Mouse (Mus musculus) myocyte (in vitro differentiated cells): ENCODE results near the gene Zfp277. TPM values are rescaled to one million over a fixed set of nuclear protein-coding genes. Genes with fewer than 3 reads are reported as not detected.

Source experiments
- H3K27me3 ChIP-seq: one replicate; pipeline ENCODE4 v1.6.1; 2011; ENCODE audit not compliant: control insufficient read depth, insufficient read depth, insufficient read length
- H3K36me3 ChIP-seq: one replicate; pipeline ENCODE4 v1.6.1; 2011; ENCODE audit not compliant: control insufficient read depth, insufficient read depth
- H3K4me2 ChIP-seq: one replicate; pipeline ENCODE4 v1.6.1; 2011; ENCODE audit warnings: low read depth, control low read depth
- H3K4me3 ChIP-seq: one replicate; pipeline ENCODE4 v1.5.1; 2011; ENCODE audit warnings: mild to moderate bottlenecking, control low read depth, moderate library complexity
- H3K79me2 ChIP-seq: one replicate; pipeline ENCODE4 v1.6.1; 2011; ENCODE audit not compliant: control insufficient read depth, insufficient read depth
- H3ac ChIP-seq: one replicate; pipeline ENCODE4 v1.6.1; 2011; ENCODE audit not compliant: control insufficient read depth, insufficient read length
- CEBPB ChIP-seq: IDR thresholded peaks from 2 replicates; pipeline ENCODE4 v1.6.1; 2011; ENCODE audit warnings: mild to moderate bottlenecking, moderate library complexity; ENCODE audit not compliant: poor library complexity, insufficient read depth, severe bottlenecking
- E2F4 ChIP-seq: IDR thresholded peaks from one replicate; pipeline ENCODE4 v1.6.1; 2011; ENCODE audit warnings: mild to moderate bottlenecking, control low read depth, moderate library complexity; ENCODE audit not compliant: insufficient read depth
- MAX ChIP-seq: IDR thresholded peaks from one replicate; pipeline ENCODE4 v1.6.1; 2011; ENCODE audit warnings: low read depth, mild to moderate bottlenecking, control low read depth
- MYOD1 ChIP-seq, 3 experiments: IDR thresholded peaks; one replicate each; pipeline ENCODE4 v1.6.1; 2011; ENCODE audit warnings: control low read depth in 2 of 3, low read depth in 2 of 3, mild to moderate bottlenecking in 2 of 3, moderate library complexity in 1 of 3; ENCODE audit not compliant: insufficient read length in 2 of 3, control insufficient read depth in 1 of 3
- MYOG ChIP-seq, 3 experiments: IDR thresholded peaks; one replicate each; pipeline ENCODE4 v1.6.1; 2011; ENCODE audit warnings: control low read depth in 2 of 3, low read depth in 2 of 3, mild to moderate bottlenecking in 2 of 3; ENCODE audit not compliant: insufficient read length in 2 of 3, control insufficient read depth in 1 of 3, insufficient read depth in 1 of 3
- POLR2A ChIP-seq: IDR thresholded peaks from one replicate; pipeline ENCODE4 v1.6.1; 2011; ENCODE audit warnings: low read depth, mild to moderate bottlenecking, control low read depth, moderate library complexity; ENCODE audit not compliant: insufficient read length
- POLR2AphosphoS2 ChIP-seq: IDR thresholded peaks from one replicate; pipeline ENCODE4 v1.6.1; 2011; ENCODE audit warnings: low read depth, control low read depth; ENCODE audit not compliant: insufficient read length
- REST ChIP-seq: IDR thresholded peaks from one replicate; pipeline ENCODE4 v1.6.1; 2011; ENCODE audit warnings: mild to moderate bottlenecking, control low read depth, moderate library complexity; ENCODE audit not compliant: insufficient read depth, insufficient read length
- SRF ChIP-seq: IDR thresholded peaks from one replicate; pipeline ENCODE4 v1.6.1; 2011; ENCODE audit warnings: low read depth; ENCODE audit not compliant: control insufficient read depth, insufficient read length
- TCF12 ChIP-seq: IDR thresholded peaks from one replicate; pipeline ENCODE4 v1.6.1; 2011; ENCODE audit warnings: mild to moderate bottlenecking, control low read depth; ENCODE audit not compliant: poor library complexity, insufficient read depth, severe bottlenecking
- TCF3 ChIP-seq: IDR thresholded peaks from one replicate; pipeline ENCODE4 v1.6.1; 2011; ENCODE audit warnings: low read depth, control low read depth; ENCODE audit not compliant: insufficient read length
- USF1 ChIP-seq: IDR thresholded peaks from one replicate; pipeline ENCODE4 v1.6.1; 2011; ENCODE audit warnings: low read depth, mild to moderate bottlenecking, control low read depth, moderate library complexity
- polyA plus RNA-seq: library from polyadenylated mRNA; unstranded; fragments of >200 nt; fragmentation: generic; extraction: Trizol; gene quantifications from one replicate; pipeline ENCODE4 v1.2.1, GENCODE M21; 2012; ENCODE audit warnings: missing spikeins

Zfp277 gene
- polyA plus RNA-seq, 1 experiment = 12.0 TPM

DNA sequence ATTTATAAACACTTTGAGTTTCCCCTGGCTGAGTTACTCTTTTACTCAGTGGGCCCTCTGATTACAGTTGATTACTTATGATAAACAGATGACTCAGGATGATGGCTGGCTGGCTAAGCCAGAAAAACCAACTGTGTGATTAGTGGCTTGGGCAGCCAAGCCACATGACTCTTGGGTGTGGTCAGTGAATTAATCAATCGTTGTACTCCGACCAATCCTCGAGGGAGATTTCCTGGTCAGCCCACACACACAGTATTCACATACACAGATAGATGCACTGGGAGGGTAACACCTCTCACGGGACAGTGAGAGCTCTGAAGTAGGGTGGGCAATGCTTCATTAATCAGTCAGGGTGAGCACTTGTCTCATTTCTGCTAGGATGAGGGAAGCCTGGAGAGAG is 97.5 kb downstream of the Zfp277 start:
- H3K27me3 ChIP-seq = no peaks in the 10 kb centered on the region
- H3ac ChIP-seq = no peak overlapping the region
- TF ChIP-seq MYOD1 (IDR thresholded peaks at IDR 0.05; ENCODE audit: control insufficient read depth in 1 of 3, insufficient read length in 2 of 3, low read depth in 2 of 3) (no peak), MAX (no peak), REST (no peak), TCF12 (no peak), TCF3 (no peak), MYOG (IDR thresholded peaks at IDR 0.05; ENCODE audit: control insufficient read depth in 1 of 3, insufficient read depth in 1 of 3, insufficient read length in 2 of 3, low read depth in 2 of 3) (no peak), CEBPB (0 out of 2 replicates have a peak, but pooled peaks have one; percentile 20)
- H3K36me3 ChIP-seq = no peaks in the 10 kb centered on the region
- H3K79me2 ChIP-seq = no peaks in the 10 kb centered on the region
- H3K4me3 ChIP-seq = no peak overlapping the region
- H3K4me2 ChIP-seq = no peak overlapping the region

- Histone ChIP-seq H3K4me2 (no peak overlapping the region), H3K4me3 (no peak overlapping the region), H3K36me3 (no peaks in the 10 kb centered on the region), H3ac (no peak overlapping the region), H3K27me3 (no peaks in the 10 kb centered on the region), H3K79me2 (no peaks in the 10 kb centered on the region)
- TF ChIP-seq POLR2A (no peak), TCF12 (no peak), MAX (no peak), E2F4 (no peak), USF1 (no peak), CEBPB (no peak), TCF3 (no peak), SRF (no peak), MYOD1 (IDR thresholded peaks at IDR 0.05; ENCODE audit: control insufficient read depth in 1 of 3, insufficient read length in 2 of 3, low read depth in 2 of 3) (no peak), MYOG (IDR thresholded peaks at IDR 0.05; ENCODE audit: control insufficient read depth in 1 of 3, insufficient read depth in 1 of 3, insufficient read length in 2 of 3, low read depth in 2 of 3) (no peak), POLR2AphosphoS2 (no peak), REST (no peak)
Measured at GRCm38 (mm10) chr12:40347060-40347698, 98.5 kb downstream of the Zfp277 start.

DNA sequence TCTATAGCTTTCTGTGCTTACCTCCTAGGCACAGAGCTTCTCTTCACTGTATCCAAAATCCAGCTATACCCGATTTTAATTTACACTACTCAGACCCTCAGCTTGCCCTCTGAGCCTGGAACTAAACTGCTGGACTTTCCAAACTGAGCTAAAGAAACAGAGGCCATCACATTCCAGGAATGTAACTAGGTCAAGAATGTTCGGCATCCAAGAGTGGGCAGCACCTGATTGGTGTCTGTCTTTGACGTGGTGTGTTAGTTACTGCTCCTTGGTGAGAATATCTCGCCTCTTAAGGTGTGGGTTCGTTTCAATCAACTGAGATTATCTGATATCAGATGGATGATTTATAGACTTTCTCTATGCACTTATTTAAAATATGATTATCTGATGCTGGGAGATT is 104.3 kb downstream of the Zfp277 start:
- Histone ChIP-seq H3K27me3 (no peaks in the 10 kb centered on the region), H3K4me2 (no peak overlapping the region), H3K79me2 (no peaks in the 10 kb centered on the region), H3K4me3 (no peak overlapping the region), H3K36me3 (no peaks in the 10 kb centered on the region), H3ac (no peak overlapping the region)
- no peak for TF ChIP-seq POLR2A

DNA sequence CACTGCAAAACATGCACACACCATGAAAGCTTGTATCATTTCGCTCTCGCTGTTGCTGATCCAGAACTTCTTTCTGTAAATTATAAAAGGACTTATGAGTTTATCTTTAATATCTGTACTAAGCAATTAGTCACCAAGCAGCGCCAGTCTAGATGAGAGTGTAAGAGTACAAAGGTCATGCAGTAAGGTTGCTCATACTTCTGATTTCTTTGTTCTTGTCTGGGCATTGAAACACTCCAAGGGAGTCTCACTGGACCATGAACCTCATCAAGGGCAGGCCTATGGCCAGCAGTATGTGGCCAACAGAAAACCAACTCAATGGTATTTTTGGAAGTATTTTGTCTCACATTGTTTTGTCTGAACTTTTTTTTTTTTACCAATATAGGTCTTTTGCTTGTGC is 110.4 kb downstream of the Zfp277 start:
- Histone ChIP-seq H3ac (no peak overlapping the region), H3K27me3 (no peaks in the 10 kb centered on the region), H3K36me3 (no peaks in the 10 kb centered on the region), H3K4me3 (no peak overlapping the region), H3K79me2 (no peaks in the 10 kb centered on the region), H3K4me2 (no peak overlapping the region)
- TF ChIP-seq MYOD1 (IDR thresholded peaks at IDR 0.05; ENCODE audit: control insufficient read depth in 1 of 3, insufficient read length in 2 of 3, low read depth in 2 of 3) (no peak), POLR2AphosphoS2 (no peak), POLR2A (no peak), REST (no peak), MYOG (IDR thresholded peaks at IDR 0.05; ENCODE audit: control insufficient read depth in 1 of 3, insufficient read depth in 1 of 3, insufficient read length in 2 of 3, low read depth in 2 of 3) (no peak), TCF12 (no peak), TCF3 (no peak), E2F4 (no peak), CEBPB (no peak), MAX (no peak)

DNA sequence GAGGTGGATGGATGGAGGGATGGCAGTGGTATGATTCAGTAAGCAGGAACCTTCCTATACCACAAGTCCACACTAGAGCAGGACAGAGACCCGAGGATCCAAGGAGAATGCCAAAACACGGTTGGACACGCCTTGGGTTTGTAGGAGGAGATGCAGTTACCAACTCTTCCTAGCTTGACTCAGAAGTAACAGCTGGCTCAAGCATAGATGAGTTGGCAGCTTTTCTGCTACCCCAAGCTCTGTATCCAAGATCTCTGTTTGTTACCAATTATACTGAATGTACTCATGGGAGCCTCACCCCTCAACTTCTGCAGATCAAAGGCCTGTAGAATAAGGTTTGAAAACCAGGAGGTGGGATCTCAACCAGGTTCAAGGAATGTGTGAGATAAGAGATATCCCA is 114.2 kb downstream of the Zfp277 start:
- Histone ChIP-seq H3K36me3 (no peaks in the 10 kb centered on the region), H3K4me3 (no peak overlapping the region), H3K4me2 (no peak overlapping the region), H3ac (no peak overlapping the region), H3K79me2 (no peaks in the 10 kb centered on the region), H3K27me3 (no peaks in the 10 kb centered on the region)
- TF ChIP-seq POLR2AphosphoS2 = no peak
- no peak for TF ChIP-seq SRF
- TF ChIP-seq MAX = no peak
- no peak for TF ChIP-seq TCF3
- no peak for TF ChIP-seq USF1
- no peak for TF ChIP-seq E2F4
